Mouse (Mus musculus): ENCODE results near the gene Krtap8-1. TPM values are rescaled to one million over a fixed set of nuclear protein-coding genes. Genes with fewer than 3 reads are reported as not detected.

Krtap8-1 gene
- polyA plus RNA-seq, 1 experiment from 2014 or later = not detected

- no peak for ATAC-seq (ENCODE audit: low FRiP score)
- Histone ChIP-seq H3K9ac (replicated peaks) (no peak overlapping the region), H3K9me3 (replicated peaks) (no peaks in the 10 kb centered on the region), H3K4me1 (no peaks in the 10 kb centered on the region), H3K27ac (replicated peaks) (no peak overlapping the region), H3K36me3 (no peaks in the 10 kb centered on the region), H3K4me2 (no peak overlapping the region), H3K4me3 (replicated peaks) (no peak overlapping the region), H3K27me3 (replicated peaks) (no peaks in the 10 kb centered on the region)
- WGBS = 85% methylated on average over 5 of the region's 5 CpGs
Measured at GRCm38 (mm10) chr16:89501870-89502269, 14.1 kb upstream of the Krtap8-1 start.

- no peaks in the 10 kb centered on the region for H3K36me3 ChIP-seq
- no peaks in the 10 kb centered on the region for H3K9me3 ChIP-seq (replicated peaks)
- H3K4me1 ChIP-seq = no peaks in the 10 kb centered on the region
- H3K9ac ChIP-seq (replicated peaks) = no peak overlapping the region
- no peak overlapping the region for H3K4me3 ChIP-seq (replicated peaks)
- H3K4me2 ChIP-seq = no peak overlapping the region
- no peak for ATAC-seq (ENCODE audit: low FRiP score)
- H3K27ac ChIP-seq (replicated peaks) = no peak overlapping the region
- no peaks in the 10 kb centered on the region for H3K27me3 ChIP-seq (replicated peaks)
- WGBS = 90% methylated on average over 5 of the region's 5 CpGs
Measured at GRCm38 (mm10) chr16:89497002-89497401, 9.2 kb upstream of the Krtap8-1 start.

GRCm38 (mm10) chr16:89495394-89496153 is 7.8 kb upstream of the Krtap8-1 start:
- Histone ChIP-seq H3K4me1 (no peaks in the 10 kb centered on the region), H3K27ac (replicated peaks) (no peak overlapping the region), H3K9ac (replicated peaks) (no peak overlapping the region), H3K4me2 (no peak overlapping the region), H3K4me3 (replicated peaks) (no peak overlapping the region), H3K36me3 (no peaks in the 10 kb centered on the region), H3K27me3 (replicated peaks) (no peaks in the 10 kb centered on the region), H3K9me3 (replicated peaks) (no peaks in the 10 kb centered on the region)
- ATAC-seq (ENCODE audit: low FRiP score) = no peak
- WGBS = 82% methylated on average over 7 of the region's 7 CpGs

GRCm38 (mm10) chr16:89477679-89478314 is 10.0 kb downstream of the Krtap8-1 start:
- Histone ChIP-seq H3K9me3 (replicated peaks) (no peaks in the 10 kb centered on the region), H3K4me3 (replicated peaks) (no peak overlapping the region), H3K27me3 (replicated peaks) (no peaks in the 10 kb centered on the region), H3K36me3 (no peaks in the 10 kb centered on the region), H3K9ac (replicated peaks) (no peak overlapping the region), H3K4me1 (no peaks in the 10 kb centered on the region), H3K27ac (replicated peaks) (no peak overlapping the region), H3K4me2 (no peak overlapping the region)
- 89% methylated on average over 12 of the region's 12 CpGs for WGBS
- ATAC-seq (ENCODE audit: low FRiP score) = no peak

GRCm38 (mm10) chr16:89461189-89461588 is 26.6 kb downstream of the Krtap8-1 start:
- no peaks in the 10 kb centered on the region for H3K9me3 ChIP-seq (replicated peaks)
- no peak overlapping the region for H3K27ac ChIP-seq (replicated peaks)
- no peak for ATAC-seq (ENCODE audit: low FRiP score)
- no peaks in the 10 kb centered on the region for H3K4me1 ChIP-seq
- no peaks in the 10 kb centered on the region for H3K36me3 ChIP-seq
- H3K27me3 ChIP-seq (replicated peaks) = no peaks in the 10 kb centered on the region
- H3K9ac ChIP-seq (replicated peaks) = no peak overlapping the region
- WGBS = 80% methylated on average over 5 of the region's 5 CpGs
- no peak overlapping the region for H3K4me2 ChIP-seq
- H3K4me3 ChIP-seq (replicated peaks) = no peak overlapping the region

Other genes starting within 250 kb of the Krtap8-1 start
- not detected in 2 replicates for gene Krtap21-1, start 84.1 kb downstream of the Krtap8-1 start, polyA plus RNA-seq (2015; fragmentation: Nextera tagmentation; extraction: Ambion mirVana)
- gene Krtap6-2, start 67.8 kb downstream of the Krtap8-1 start, polyA plus RNA-seq (2015; fragmentation: Nextera tagmentation; extraction: Ambion mirVana) = not detected in 2 replicates
- gene Krtap7-1, start 20.4 kb upstream of the Krtap8-1 start, polyA plus RNA-seq (2015; fragmentation: Nextera tagmentation; extraction: Ambion mirVana) = not detected in 2 replicates
- gene Krtap11-1, start 83.2 kb upstream of the Krtap8-1 start, polyA plus RNA-seq (2015; fragmentation: Nextera tagmentation; extraction: Ambion mirVana) = not detected in 2 replicates

Measured in neural tube, embryonic 15.5 days (tissue).